In genomic region chr19:53810024-53810423, GRCm38 (mm10) we compare ENCODE assay signal across 8 mouse cellular contexts.
DNase-seq lines count a peak whose midpoint lies in the region; ATAC-seq and TF ChIP-seq lines count a peak whose summit lies in the region.

No protein-coding gene starts in this region.

- intact Hi-C loops in heart, adult 2 months (cut with DNase I): no loop called here

- peak overlapping the region; percentile 81 for H3K27ac ChIP-seq in kidney, embryonic 15.5 days
- H3K27ac ChIP-seq in heart, adult 2 months: peak overlapping the region; percentile 78

- DNase-seq in kidney, adult 11 months: no peak
- DNase-seq in heart, adult 2 months: peak; percentile 65 to 72
- DNase-seq in kidney, postnatal 4 days: peak; percentile 79 to 82
- DNase-seq in lung, postnatal 36 days: peak; percentile 70
- DNase-seq in MN1 (ENCODE audit: low spot score): no peak
- DNase-seq in B cell, adult 2 months: no peak
- DNase-seq in cerebellum, adult 9-11 months: no peak

- H3K9me3 ChIP-seq in kidney, embryonic 15.5 days (replicated peaks): no peaks in the 10 kb centered on the region

- no peaks in the 10 kb centered on the region for H3K27me3 ChIP-seq in kidney, embryonic 15.5 days
- no peaks in the 10 kb centered on the region for H3K27me3 ChIP-seq in heart, adult 2 months (ENCODE audit: control insufficient read depth, insufficient read depth, low read length)

- TF ChIP-seq POLR2A in heart, adult 2 months (IDR thresholded peaks at IDR 0.05; ENCODE audit: insufficient read depth, low read depth, low read length): no peak

- 0 out of 2 replicates have a peak, but pooled peaks cover 1% of the 10 kb centered on the region for H3K79me2 ChIP-seq in heart, adult 2 months (replicated peaks; ENCODE audit: control insufficient read depth, insufficient read depth, low read length)

- peak overlapping the region; percentile 32; the same call in 1 of the 2 replicates for H3K4me2 ChIP-seq in kidney, embryonic 15.5 days

- H3K9ac ChIP-seq in kidney, embryonic 15.5 days: no peak overlapping the region
- peak overlapping the region; percentile 12; the same call in 1 of the 2 replicates for H3K9ac ChIP-seq in heart, adult 2 months (ENCODE audit: low read depth, low read length)

- H3K4me3 ChIP-seq in kidney, embryonic 15.5 days (replicated peaks): no peak overlapping the region
- H3K4me3 ChIP-seq in heart, adult 2 months: no peak overlapping the region

- peaks cover 45% of the 10 kb centered on the region for H3K4me1 ChIP-seq in kidney, embryonic 15.5 days
- H3K4me1 ChIP-seq in heart, adult 2 months (ENCODE audit: control insufficient read depth, insufficient read depth, low read length): peaks cover 33% of the 10 kb centered on the region

- TF ChIP-seq EP300 in heart, adult 2 months (IDR thresholded peaks at IDR 0.05; ENCODE audit: insufficient read depth, low read depth, low read length): peak; percentile 42; the same call in 1 of the 2 replicates

- H3K36me3 ChIP-seq in kidney, embryonic 15.5 days: no peaks in the 10 kb centered on the region
- peaks cover 24% of the 10 kb centered on the region for H3K36me3 ChIP-seq in heart, adult 2 months (ENCODE audit: control insufficient read depth, insufficient read depth, low read length)

- 35% methylated on average over 7 of the region's 7 CpGs for WGBS in kidney, embryonic 15.5 days
- WGBS in heart, adult 2 months: 26% methylated on average over 7 of the region's 7 CpGs

- TF ChIP-seq CTCF in heart, adult 2 months (IDR thresholded peaks at IDR 0.05): no peak

- ATAC-seq in kidney, embryonic 15.5 days (replicated peaks; ENCODE audit: low FRiP score): peak; percentile 74

Comparison
In these comparisons a context has a peak if more than half of its experiments do, and no peak if none do; other contexts are left out.
1. DNase-seq: peak in heart, adult 2 months (2 of 2), kidney, postnatal 4 days (2 of 2) and lung, postnatal 36 days (single experiment); none in kidney, adult 11 months (single experiment), MN1 (single experiment), B cell, adult 2 months (0 of 2) and cerebellum, adult 9-11 months (single experiment).